Mouse (Mus musculus) heart, embryonic 14.5 days (tissue): ENCODE measurements around the gene Shc3. TPM values are rescaled to one million over a fixed set of nuclear protein-coding genes. Genes with fewer than 3 reads are reported as not detected.

Source experiments
- ATAC-seq: fragments of 200-750 bp; cut with Nextera tagmentation; 2 replicates; pipeline ENCODE4 v1.8.0; 2017; ENCODE audit warnings: low read depth, moderate TSS enrichment; ENCODE audit not compliant: insufficient number of reproducible peaks, insufficient read depth, low FRiP score
- H3K27ac ChIP-seq, 2 experiments: fragments of 200-500 bp in 1 of 2; fragments of 300-500 bp in 1 of 2; sonication (generic) in 1 of 2; replicated peaks in 1 of 2; 2 replicates each; pipeline ENCODE4 v1.5.1; 2012 to 2014; ENCODE audit warnings: low read depth in 2 of 2, low read length in 2 of 2, control low read depth in 1 of 2, mild to moderate bottlenecking in 1 of 2, mixed read lengths in 1 of 2; ENCODE audit not compliant: control insufficient read depth in 1 of 2, insufficient read depth in 1 of 2
- H3K27me3 ChIP-seq: fragments of 300-500 bp; sonication (generic); 2 replicates; pipeline ENCODE4 v1.6.1; 2014; ENCODE audit warnings: mild to moderate bottlenecking, low read length, control low read depth; ENCODE audit not compliant: control insufficient read depth, insufficient read depth
- H3K36me3 ChIP-seq: fragments of 300-500 bp; sonication (generic); 2 replicates; pipeline ENCODE4 v1.6.1; 2014; ENCODE audit warnings: mild to moderate bottlenecking, control low read depth, low read length, mixed read lengths; ENCODE audit not compliant: control insufficient read depth, insufficient read depth
- H3K4me1 ChIP-seq, 2 experiments: fragments of 200-500 bp in 1 of 2; fragments of 300-500 bp in 1 of 2; sonication (generic) in 1 of 2; 2 replicates each; pipeline ENCODE4 v1.6.1; 2012 to 2014; ENCODE audit warnings: low read length in 2 of 2, control low read depth in 1 of 2, mixed read lengths in 1 of 2; ENCODE audit not compliant: control insufficient read depth in 2 of 2, insufficient read depth in 2 of 2
- H3K4me2 ChIP-seq: fragments of 300-500 bp; sonication (generic); 2 replicates; pipeline ENCODE4 v1.6.1; 2014; ENCODE audit warnings: mild to moderate bottlenecking, low read length
- H3K4me3 ChIP-seq, 2 experiments: fragments of 200-500 bp in 1 of 2; fragments of 300-500 bp in 1 of 2; sonication (generic) in 1 of 2; 2 replicates each; pipeline ENCODE4 v1.5.1; 2012 to 2014; ENCODE audit warnings: low read length in 2 of 2, mild to moderate bottlenecking in 2 of 2, control low read depth in 1 of 2, low read depth in 1 of 2, moderate library complexity in 1 of 2; ENCODE audit not compliant: control insufficient read depth in 1 of 2, insufficient read depth in 1 of 2
- H3K9ac ChIP-seq: fragments of 300-500 bp; sonication (generic); 2 replicates; pipeline ENCODE4 v1.6.1; 2014; ENCODE audit warnings: mild to moderate bottlenecking, low read length
- H3K9me3 ChIP-seq: fragments of 300-500 bp; sonication (generic); 2 replicates; pipeline ENCODE4 v1.6.1; 2016; ENCODE audit warnings: low read length, control low read depth; ENCODE audit not compliant: control insufficient read depth
- WGBS: fragments of 180-500 bp; shearing (Covaris S2); extraction: QIAGEN DNeasy Blood & Tissue Kit; methylation state at CpG from one replicate; pipeline ENCODE4 v1.1.7; 2014; 5-methylcytosine and 5-hydroxymethylcytosine counted together
- polyA plus RNA-seq: library from polyadenylated mRNA; unstranded; fragments of >200 nt; fragmentation: Nextera tagmentation; extraction: Ambion mirVana; gene quantifications from 2 replicates; pipeline ENCODE4 v1.2.1, GENCODE M21; 2014

Gene Shc3
- polyA plus RNA-seq, 1 experiment from 2014 or later, result not detected

DNA sequence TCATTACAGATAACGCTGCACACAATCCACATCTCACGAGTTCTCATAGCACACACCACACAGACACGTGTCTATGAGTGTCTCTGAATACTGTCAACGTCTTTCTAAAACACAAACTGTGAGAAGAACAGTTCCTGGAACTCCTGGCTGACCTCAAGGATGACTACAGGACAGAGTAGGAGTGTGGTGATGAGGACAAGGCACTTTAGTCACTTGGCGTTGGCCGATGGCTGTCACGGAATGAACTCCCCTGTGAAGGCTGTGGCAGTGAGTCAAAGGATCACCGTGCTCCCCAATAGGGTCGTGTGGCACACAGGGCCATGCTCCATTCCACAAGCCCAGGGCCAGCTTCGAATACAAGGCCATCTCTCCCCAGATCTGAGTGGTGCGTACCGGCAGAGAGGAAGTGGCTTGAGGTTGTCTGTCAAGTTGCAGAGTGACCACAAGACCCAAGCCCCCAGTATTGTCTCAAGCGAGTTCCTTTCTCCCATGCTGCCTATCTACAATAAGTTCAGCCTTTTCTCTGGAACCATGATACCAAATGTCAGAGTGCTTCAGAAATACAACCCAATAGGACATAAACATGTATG, 163.4 kb downstream of the Shc3 start:
- Histone ChIP-seq H3K27ac (no peak overlapping the region), H3K27me3 (0 out of 2 replicates have a peak, but pooled peaks cover 4% of the 10 kb centered on the region), H3K9ac (no peak overlapping the region), H3K4me3 (no peak overlapping the region), H3K4me1 (peaks cover 9 to 11% of the 10 kb centered on the region in 2 experiments; a peak in 3 of 4 replicates), H3K9me3 (no peaks in the 10 kb centered on the region), H3K36me3 (no peaks in the 10 kb centered on the region), H3K4me2 (no peak overlapping the region)
- WGBS, result 78% methylated on average over 13 of the region's 13 CpGs
- ATAC-seq, result no peak

DNA sequence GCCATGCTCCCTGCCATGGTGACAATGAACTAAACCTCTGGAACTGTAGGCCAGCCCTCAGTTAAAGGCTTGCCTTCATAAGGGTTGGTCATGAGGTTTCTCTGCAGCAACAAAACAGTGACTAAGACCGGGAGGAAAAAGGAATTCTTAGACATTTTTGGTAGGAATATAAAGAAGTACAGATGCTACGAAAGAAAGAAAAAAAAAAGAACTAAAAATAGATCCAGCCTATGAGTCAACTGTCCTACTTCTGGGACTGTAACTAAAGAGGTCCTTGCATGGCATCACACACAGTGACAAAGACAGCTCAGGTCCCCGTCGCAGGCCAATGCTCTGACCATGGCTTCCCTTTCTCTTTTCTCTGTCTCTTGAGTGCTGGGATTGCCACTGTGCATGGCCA, 164.7 kb downstream of the Shc3 start:
- ATAC-seq, result no peak
- Histone ChIP-seq H3K27me3 (0 out of 2 replicates have a peak, but pooled peaks cover 4% of the 10 kb centered on the region), H3K4me1 (peaks cover 7 to 10% of the 10 kb centered on the region in 2 experiments; a peak in 2 of 4 replicates), H3K4me2 (no peak overlapping the region), H3K9me3 (no peaks in the 10 kb centered on the region), H3K27ac (no peak overlapping the region), H3K4me3 (no peak overlapping the region), H3K9ac (no peak overlapping the region), H3K36me3 (no peaks in the 10 kb centered on the region)
- WGBS, result 63% methylated on average over 4 of the region's 4 CpGs

DNA sequence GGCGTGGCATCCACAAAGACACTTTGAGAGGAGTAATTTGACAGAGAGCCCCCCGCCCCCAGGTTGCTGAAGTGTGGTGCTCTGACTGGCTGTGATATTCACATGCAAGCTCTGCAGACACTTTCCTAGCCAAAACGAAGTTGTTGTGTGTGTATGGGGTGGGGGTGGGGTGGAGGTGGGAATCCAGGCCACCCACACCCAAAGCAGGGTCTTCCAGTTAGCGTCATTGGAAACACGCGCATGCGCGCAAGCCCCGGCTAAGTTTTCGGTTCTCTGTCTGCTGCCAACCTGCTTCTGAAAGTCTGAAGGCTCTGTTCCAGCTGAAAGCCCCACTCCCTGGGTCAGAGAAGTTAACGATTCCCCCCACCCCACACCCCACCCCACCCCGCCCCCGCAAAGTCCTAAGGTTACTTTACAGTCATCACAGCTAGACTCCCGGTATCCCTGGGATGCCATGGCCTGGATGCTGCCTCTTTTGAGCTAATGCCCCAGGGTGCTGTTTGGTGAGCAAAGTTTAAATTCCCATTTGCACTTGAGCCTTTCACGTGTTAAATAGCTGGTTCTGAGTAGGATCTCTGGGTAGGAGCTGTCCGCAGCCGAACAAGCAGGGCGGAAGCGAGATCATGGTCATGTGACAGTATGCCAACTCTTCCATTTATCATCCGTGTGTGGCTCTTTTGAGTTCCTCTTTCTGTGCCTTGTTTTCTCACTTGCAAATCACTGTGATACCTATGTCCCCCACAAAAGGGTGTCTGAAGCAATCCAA, 168.3 kb downstream of the Shc3 start:
- Histone ChIP-seq H3K4me3 (peak overlapping the region; percentile 41 to 42), H3K27me3 (no peaks in the 10 kb centered on the region)
- 7% methylated on average over 20 of the region's 20 CpGs for WGBS

DNA sequence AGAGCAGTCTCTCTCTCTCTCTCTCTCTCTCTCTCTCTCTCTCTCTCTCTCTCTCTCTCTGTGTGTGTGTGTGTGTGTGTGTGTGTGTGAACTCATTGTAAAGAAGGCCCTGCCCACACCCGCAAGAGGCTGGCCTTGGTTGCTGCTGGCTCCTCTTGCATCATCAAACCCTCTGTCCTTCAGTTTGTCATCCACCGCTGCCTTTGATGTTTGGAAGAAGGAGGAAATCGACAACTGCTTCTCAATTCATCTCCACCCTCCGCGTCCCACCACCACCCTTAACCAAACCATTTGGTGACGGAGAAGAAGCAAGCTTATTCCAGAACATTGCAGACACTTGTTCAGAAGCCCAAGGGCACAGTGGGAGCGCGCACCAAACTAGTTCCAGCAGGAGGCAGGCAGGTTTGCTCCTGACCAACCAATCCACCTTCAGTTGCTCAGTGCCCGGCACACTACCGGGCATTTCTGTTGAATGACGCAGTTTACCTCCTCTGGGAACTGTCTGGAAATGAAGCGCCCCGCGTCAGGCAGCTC, 169.0 kb downstream of the Shc3 start:
- peak overlapping the region; percentile 87 for H3K4me2 ChIP-seq
- no peak; the same call in 1 of the 2 replicates for ATAC-seq
- H3K9ac ChIP-seq, result peak overlapping the region; percentile 64
- peak overlapping the region; percentile 41 to 42 for H3K4me3 ChIP-seq
- H3K36me3 ChIP-seq, result no peaks in the 10 kb centered on the region
- 24% methylated on average over 14 of the region's 14 CpGs for WGBS
- H3K27me3 ChIP-seq, result no peaks in the 10 kb centered on the region
- H3K27ac ChIP-seq, result no peak overlapping the region
- H3K9me3 ChIP-seq, result peaks cover 3% of the 10 kb centered on the region
- peaks cover 5 to 7% of the 10 kb centered on the region in 2 experiments; a peak in 2 of 4 replicates for H3K4me1 ChIP-seq

More for the DNA sequence above, 168.3 kb downstream of the Shc3 start:
- Histone ChIP-seq H3K4me1 (peaks cover 5 to 7% of the 10 kb centered on the region in 2 experiments; a peak in 2 of 4 replicates), H3K9ac (peak overlapping the region; percentile 64), H3K36me3 (no peaks in the 10 kb centered on the region), H3K27ac (no peak overlapping the region), H3K9me3 (no peaks in the 10 kb centered on the region), H3K4me2 (peak overlapping the region; percentile 87)
- no peak for ATAC-seq

DNA sequence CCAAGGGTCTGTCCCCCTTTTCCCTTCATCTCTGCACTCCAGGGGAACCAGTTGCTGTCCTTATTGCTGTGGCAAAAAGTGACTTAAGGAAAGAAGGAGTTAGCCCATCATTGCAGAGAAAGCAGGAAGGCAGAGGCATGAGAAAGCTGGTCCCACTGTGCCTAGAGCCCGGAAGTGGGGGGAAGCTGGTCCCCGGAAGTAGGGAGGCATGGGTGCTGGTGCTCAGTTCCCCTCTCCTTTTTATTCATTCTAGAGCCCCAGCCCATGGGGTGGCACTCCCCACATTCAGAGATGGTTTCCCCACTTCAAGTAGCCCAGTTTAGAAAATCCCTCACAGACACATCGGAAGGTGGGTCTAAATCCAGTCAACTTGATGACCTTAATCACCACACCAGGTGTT, 169.7 kb downstream of the Shc3 start:
- Histone ChIP-seq H3K4me3 (no peak overlapping the region), H3K9ac (no peak overlapping the region), H3K9me3 (peaks cover 9% of the 10 kb centered on the region), H3K36me3 (no peaks in the 10 kb centered on the region), H3K4me2 (no peak overlapping the region), H3K4me1 (peaks cover 5 to 7% of the 10 kb centered on the region in 2 experiments; a peak in 2 of 4 replicates), H3K27ac (no peak overlapping the region), H3K27me3 (no peaks in the 10 kb centered on the region)
- ATAC-seq, result no peak
- WGBS, result 84% methylated on average over 3 of the region's 3 CpGs

DNA sequence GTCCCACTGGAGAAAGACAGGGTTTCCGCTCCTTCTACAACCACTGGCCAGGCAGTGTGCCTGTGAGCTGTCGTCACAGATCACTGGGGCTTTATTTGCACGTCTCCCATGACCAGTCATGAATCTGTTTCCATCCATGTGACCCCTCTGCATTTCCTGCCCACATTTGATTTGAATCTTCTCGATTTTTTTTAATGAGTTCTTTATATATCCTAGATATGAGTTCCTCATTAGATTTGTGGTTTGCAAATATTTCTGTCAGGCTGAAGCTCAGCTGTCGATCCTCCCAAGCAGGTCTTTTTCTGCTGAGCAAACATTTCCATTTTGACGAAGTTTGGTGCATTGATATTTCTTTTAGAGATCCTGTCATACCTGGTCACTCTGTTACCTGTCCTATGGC, 171.4 kb downstream of the Shc3 start:
- no peaks in the 10 kb centered on the region for H3K36me3 ChIP-seq
- no peaks in the 10 kb centered on the region for H3K27me3 ChIP-seq
- WGBS, result 61% methylated on average over 6 of the region's 6 CpGs
- ATAC-seq, result no peak
- peaks cover 9% of the 10 kb centered on the region for H3K9me3 ChIP-seq
- peaks cover 5 to 7% of the 10 kb centered on the region in 2 experiments; a peak in 2 of 4 replicates for H3K4me1 ChIP-seq
- H3K4me3 ChIP-seq, result no peak overlapping the region
- no peak overlapping the region for H3K9ac ChIP-seq
- no peak overlapping the region for H3K27ac ChIP-seq
- no peak overlapping the region for H3K4me2 ChIP-seq

DNA sequence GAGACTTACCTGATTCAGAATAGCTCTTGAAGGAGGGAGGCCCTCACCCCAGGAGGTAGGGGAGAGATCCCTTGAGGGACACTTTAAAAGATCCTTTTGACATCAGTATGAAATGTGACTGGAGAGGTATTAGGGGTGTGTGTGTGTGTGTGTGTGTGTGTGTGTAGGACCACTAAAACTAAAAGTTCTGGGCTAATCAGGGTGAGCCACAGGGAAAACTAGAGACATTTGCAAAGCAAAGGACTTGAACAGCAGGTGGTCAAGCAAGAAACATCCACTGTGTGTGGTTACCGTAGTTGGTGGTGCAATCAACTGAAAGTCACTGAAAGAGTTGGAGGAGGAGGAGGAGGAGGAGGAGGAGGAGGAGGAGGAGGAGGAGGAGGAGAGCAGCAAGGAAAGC, 177.0 kb downstream of the Shc3 start:
- Histone ChIP-seq H3K27ac (no peak overlapping the region), H3K4me2 (no peak overlapping the region), H3K4me1 (peaks cover 3 to 10% of the 10 kb centered on the region in 2 experiments; a peak in 2 of 4 replicates), H3K9me3 (peaks cover 9% of the 10 kb centered on the region), H3K4me3 (no peak overlapping the region), H3K9ac (no peak overlapping the region), H3K36me3 (no peaks in the 10 kb centered on the region), H3K27me3 (no peaks in the 10 kb centered on the region)
- ATAC-seq, result no peak
- 67% methylated on average over 1 of the region's 1 CpGs for WGBS
